Mouse (Mus musculus): ENCODE data around the gene Prss57. TPM values are rescaled to one million over a fixed set of nuclear protein-coding genes. Genes with fewer than 3 reads are reported as not detected.

Prss57 gene
- polyA plus RNA-seq (2021; fragmentation: Nextera tagmentation), result 1.3 and 1.7 TPM in 2 replicates
- long read RNA-seq, experiment 1, partial matches to known transcripts, result 0 of 5 reads
- long read RNA-seq, experiment 1, other reads (novel, unspliced or antisense), result 5 of 5 reads
- long read RNA-seq, experiment 2, partial matches to known transcripts, result 0 of 4 reads
- long read RNA-seq, experiment 2, other reads (novel, unspliced or antisense), result 4 of 4 reads

GRCm38 (mm10) chr10:79790861-79791260 is at the start of gene Prss57:
Gene Prss57 (minus strand): TSS chr10:79790961.

DNA sequence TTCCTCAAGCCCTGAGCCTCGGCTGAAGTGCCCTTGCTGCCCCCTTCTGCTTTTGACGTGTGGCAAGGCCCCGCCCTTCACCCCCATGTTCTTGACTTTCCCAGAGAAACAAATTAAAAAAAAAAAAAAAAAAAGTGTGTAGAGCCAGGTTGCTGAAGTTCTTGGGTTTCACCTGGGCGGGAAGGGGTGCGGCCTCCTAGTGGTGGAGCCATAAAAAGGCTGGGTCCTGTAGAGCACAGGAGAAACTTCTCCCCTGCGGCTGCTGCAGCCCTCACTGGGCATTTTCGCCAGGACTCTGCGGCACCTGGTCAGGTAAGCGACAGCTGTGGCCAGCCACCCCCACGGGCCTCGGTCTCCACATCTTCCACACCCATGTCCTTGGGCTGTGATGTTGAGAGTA is 30.0 kb upstream of the Prss57 start, which contains the start of gene Misp:
Gene Misp (plus strand): TSS at position 208 of the 400 bp plus-strand sequence.

DNA sequence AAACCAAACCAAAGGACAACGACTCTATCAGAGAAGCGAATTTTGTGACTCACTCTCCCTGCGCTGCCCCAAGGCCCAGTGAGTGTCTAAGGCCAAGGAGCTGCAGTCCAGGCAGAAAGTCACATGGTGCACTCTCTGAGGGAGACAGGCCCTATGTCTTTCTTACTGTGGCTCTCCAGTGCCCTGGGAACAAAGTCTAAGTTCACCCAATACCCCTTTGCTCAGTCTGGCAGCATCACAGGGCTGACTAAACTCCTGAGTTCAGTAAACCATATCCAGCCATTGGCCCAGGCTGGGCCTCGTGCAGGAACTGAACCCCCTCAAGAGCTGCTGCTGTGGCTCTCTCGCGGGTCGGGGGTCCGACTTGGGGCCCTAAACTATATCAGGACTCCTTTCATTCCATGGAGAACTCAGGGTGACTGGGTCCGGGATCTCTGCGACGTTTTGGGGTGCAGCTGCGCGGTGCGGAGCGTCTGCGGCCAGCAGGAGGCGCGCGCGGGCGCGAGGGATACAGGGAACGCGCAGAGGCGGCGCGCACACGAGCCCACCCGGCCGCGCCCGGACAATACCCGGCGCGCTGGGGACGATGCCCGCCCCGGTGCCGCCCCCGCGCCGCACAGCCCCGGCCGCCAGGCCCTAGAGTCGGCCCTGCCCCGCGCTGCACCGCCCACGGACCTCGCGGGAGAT is 2.4 kb upstream of the Prss57 start, which contains the start of gene Palm:
Gene Palm (plus strand): TSS at position 522 of the 687 bp plus-strand sequence.

GRCm38 (mm10) chr10:79777103-79777531 is 13.6 kb downstream of the Prss57 start, which contains the start of gene Fstl3:
Gene Fstl3 (plus strand): TSS chr10:79777272.

DNA sequence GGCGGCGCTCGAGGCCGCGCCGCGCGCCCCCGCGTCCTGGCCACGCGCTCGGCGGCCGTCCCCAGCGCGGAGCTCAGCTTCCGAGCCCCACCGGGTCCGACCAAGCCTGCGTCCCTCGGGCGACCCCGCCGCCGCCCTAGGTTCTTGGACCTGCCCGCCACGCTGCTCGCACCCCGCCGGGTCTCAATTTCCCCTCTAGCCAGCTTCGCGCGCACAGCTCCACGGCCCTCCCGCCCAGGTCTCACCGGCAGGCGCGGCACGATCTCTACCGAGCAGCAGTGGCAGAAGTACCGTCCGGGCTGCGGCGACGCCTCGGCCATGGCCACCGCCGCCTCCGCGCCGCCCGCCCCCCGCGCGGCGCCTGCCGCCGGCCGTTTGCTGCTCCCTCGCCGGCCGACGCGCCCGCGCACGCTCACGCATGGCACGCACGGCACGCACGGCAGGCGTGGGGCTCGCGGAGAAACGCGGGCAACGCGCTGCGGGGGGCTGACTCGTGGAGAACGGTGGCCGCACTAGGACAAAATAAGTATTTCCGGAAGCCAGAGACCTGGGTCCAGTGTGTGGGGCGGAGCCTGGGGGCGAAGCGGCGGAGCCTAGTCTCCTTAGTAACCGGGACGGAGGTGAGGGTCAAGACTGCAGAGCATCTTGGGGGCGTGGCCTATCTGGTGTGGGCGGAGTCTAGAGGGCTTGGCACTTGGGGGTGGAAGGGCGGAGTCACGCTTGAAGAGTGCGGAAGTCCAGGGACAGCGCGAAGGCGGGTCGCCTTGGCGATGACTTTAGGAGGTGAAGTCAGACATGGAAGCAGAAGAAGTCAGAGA is 24.0 kb downstream of the Prss57 start, which contains the start of gene Rnf126:
Gene Rnf126 (minus strand): TSS at position 445 of the 818 bp plus-strand sequence.

DNA sequence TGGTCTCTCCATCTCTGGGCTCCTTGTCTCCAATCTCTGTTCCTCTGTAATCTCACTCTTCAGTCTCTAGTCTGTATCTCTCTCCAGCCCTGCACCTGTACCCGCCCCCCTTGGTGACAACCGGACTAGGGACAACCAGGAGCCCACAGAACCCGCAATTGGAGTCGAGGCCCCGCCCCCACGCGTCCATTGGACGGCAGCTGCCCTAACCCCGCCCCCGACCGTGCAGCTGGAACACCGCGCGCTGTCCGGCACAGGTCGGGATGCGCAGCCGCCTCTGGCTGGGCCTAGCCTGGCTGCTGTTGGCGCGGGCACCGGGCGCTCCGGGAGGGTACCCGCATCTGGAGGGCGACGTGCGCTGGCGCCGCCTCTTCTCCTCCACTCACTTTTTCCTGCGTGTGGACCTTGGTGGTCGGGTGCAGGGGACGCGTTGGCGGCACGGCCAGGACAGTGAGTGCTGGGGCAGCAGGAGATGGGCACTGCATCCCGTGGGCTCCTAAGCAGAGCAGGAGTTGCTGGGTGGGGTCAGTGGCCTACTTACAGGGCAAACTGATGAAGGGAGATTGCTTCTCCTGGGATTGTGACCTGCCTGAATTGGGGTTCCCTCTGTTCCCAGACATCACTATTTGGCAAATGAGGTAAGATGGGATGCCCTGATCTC is 35.8 kb downstream of the Prss57 start, which contains the start of gene Fgf22:
Gene Fgf22 (plus strand): TSS at position 221 of the 661 bp plus-strand sequence.

GRCm38 (mm10) chr10:79745898-79746773 is 44.6 kb downstream of the Prss57 start, which contains the start of gene Polrmt:
Gene Polrmt (minus strand): TSS chr10:79746581.

Other genes starting within 250 kb of the Prss57 start
- gene Mier2, start 235.8 kb downstream of the Prss57 start, polyA plus RNA-seq (2021; fragmentation: Nextera tagmentation), result 21.2 and 25.3 TPM in 2 replicates
- 0.51 and 1.1 TPM in 2 replicates for gene Theg, start 203.6 kb downstream of the Prss57 start, polyA plus RNA-seq (2021; fragmentation: Nextera tagmentation)
- gene C2cd4c, start 176.9 kb downstream of the Prss57 start, polyA plus RNA-seq (2021; fragmentation: Nextera tagmentation), result 0.78 and 0.80 TPM in 2 replicates
- 2.2 and 2.3 TPM in 2 replicates for gene Shc2, start 153.0 kb downstream of the Prss57 start, polyA plus RNA-seq (2021; fragmentation: Nextera tagmentation)
- gene Odf3l2, start 145.2 kb downstream of the Prss57 start, polyA plus RNA-seq (2021; fragmentation: Nextera tagmentation), result 0.15 and 0.30 TPM in 2 replicates
- gene Madcam1, start 126.4 kb downstream of the Prss57 start, polyA plus RNA-seq (2021; fragmentation: Nextera tagmentation), result not detected in 2 replicates
- 151 and 171 TPM in 2 replicates for gene Tpgs1, start 121.6 kb downstream of the Prss57 start, polyA plus RNA-seq (2021; fragmentation: Nextera tagmentation)
- 14.9 TPM in 2 replicates for gene Cdc34, start 108.8 kb downstream of the Prss57 start, polyA plus RNA-seq (2021; fragmentation: Nextera tagmentation)
- 0.60 and 4.2 TPM in 2 replicates for gene Gzmm, start 101.9 kb downstream of the Prss57 start, polyA plus RNA-seq (2021; fragmentation: Nextera tagmentation)
- 1,334 and 1,835 TPM in 2 replicates for gene Bsg, start 86.5 kb downstream of the Prss57 start, polyA plus RNA-seq (2021; fragmentation: Nextera tagmentation)
- gene Hcn2, start 74.3 kb downstream of the Prss57 start, polyA plus RNA-seq (2021; fragmentation: Nextera tagmentation), result 3.3 and 4.4 TPM in 2 replicates
- 15.8 and 20.0 TPM in 2 replicates for gene Polrmt, start 44.4 kb downstream of the Prss57 start, polyA plus RNA-seq (2021; fragmentation: Nextera tagmentation)
- gene Fgf22, start 35.9 kb downstream of the Prss57 start, polyA plus RNA-seq (2021; fragmentation: Nextera tagmentation), result 1.9 and 3.3 TPM in 2 replicates
- 7.6 and 10.5 TPM in 2 replicates for gene Rnf126, start 24.0 kb downstream of the Prss57 start, polyA plus RNA-seq (2021; fragmentation: Nextera tagmentation)
- gene Fstl3, start 13.7 kb downstream of the Prss57 start, polyA plus RNA-seq (2021; fragmentation: Nextera tagmentation), result 0.79 and 0.89 TPM in 2 replicates
- 67.9 and 93.7 TPM in 2 replicates for gene Palm, start 2.6 kb upstream of the Prss57 start, polyA plus RNA-seq (2021; fragmentation: Nextera tagmentation)
- gene Misp, start 30.0 kb upstream of the Prss57 start, polyA plus RNA-seq (2021; fragmentation: Nextera tagmentation), result 0.15 and 0.28 TPM in 2 replicates
- gene Ptbp1, start 63.5 kb upstream of the Prss57 start, polyA plus RNA-seq (2021; fragmentation: Nextera tagmentation), result 17.4 and 20.4 TPM in 2 replicates
- 4.5 and 6.4 TPM in 2 replicates for gene Prtn3, start 83.5 kb upstream of the Prss57 start, polyA plus RNA-seq (2021; fragmentation: Nextera tagmentation)
- 35.4 and 44.1 TPM in 2 replicates for gene Plppr3, start 83.7 kb upstream of the Prss57 start, polyA plus RNA-seq (2021; fragmentation: Nextera tagmentation)
- not detected in 2 replicates for gene Elane, start 95.3 kb upstream of the Prss57 start, polyA plus RNA-seq (2021; fragmentation: Nextera tagmentation)
- gene Cfd, start 99.9 kb upstream of the Prss57 start, polyA plus RNA-seq (2021; fragmentation: Nextera tagmentation), result not detected in 2 replicates
- gene Med16, start 118.0 kb upstream of the Prss57 start, polyA plus RNA-seq (2021; fragmentation: Nextera tagmentation), result 44.2 and 50.2 TPM in 2 replicates
- not detected in 2 replicates for gene Gm26602, start 119.9 kb upstream of the Prss57 start, polyA plus RNA-seq (2021; fragmentation: Nextera tagmentation)
- gene Kiss1r, start 126.0 kb upstream of the Prss57 start, polyA plus RNA-seq (2021; fragmentation: Nextera tagmentation), result 4.1 and 4.4 TPM in 2 replicates
- gene R3hdm4, start 130.2 kb upstream of the Prss57 start, polyA plus RNA-seq (2021; fragmentation: Nextera tagmentation), result 232 and 239 TPM in 2 replicates
- gene Arid3a, start 136.1 kb upstream of the Prss57 start, polyA plus RNA-seq (2021; fragmentation: Nextera tagmentation), result 0.87 and 1.7 TPM in 2 replicates
- gene Wdr18, start 169.2 kb upstream of the Prss57 start, polyA plus RNA-seq (2021; fragmentation: Nextera tagmentation), result 87.4 and 87.9 TPM in 2 replicates
- 0.06 and 0.11 TPM in 2 replicates for gene Grin3b, start 179.8 kb upstream of the Prss57 start, polyA plus RNA-seq (2021; fragmentation: Nextera tagmentation)
- 11.9 and 12.3 TPM in 2 replicates for gene Tmem259, start 193.4 kb upstream of the Prss57 start, polyA plus RNA-seq (2021; fragmentation: Nextera tagmentation)
- 12.4 and 13.3 TPM in 2 replicates for gene Cnn2, start 197.6 kb upstream of the Prss57 start, polyA plus RNA-seq (2021; fragmentation: Nextera tagmentation)
- 1.3 and 1.6 TPM in 2 replicates for gene Abca7, start 205.5 kb upstream of the Prss57 start, polyA plus RNA-seq (2021; fragmentation: Nextera tagmentation)
- 1.6 and 1.7 TPM in 2 replicates for gene Arhgap45, start 225.7 kb upstream of the Prss57 start, polyA plus RNA-seq (2021; fragmentation: Nextera tagmentation)
- gene Polr2e, start 248.8 kb upstream of the Prss57 start, polyA plus RNA-seq (2021; fragmentation: Nextera tagmentation), result 232 and 241 TPM in 2 replicates

Measured in layer of hippocampus, adult 6 months (tissue).